In genomic region chr15:98928598-98929240, GRCm38 (mm10) we compare ENCODE assay signal across 9 mouse cellular contexts. TPM values are rescaled to one million over a fixed set of nuclear protein-coding genes. Genes with fewer than 3 reads are reported as not detected.
DNase-seq lines count a peak whose midpoint lies in the region; ATAC-seq and TF ChIP-seq lines count a peak whose summit lies in the region.
"Had no signal": no experiment of that assay in that cellular context is flagged by ENCODE, and none has a peak within 500 bp of the region (broad histone marks: within the 10 kb centered on the region; RNA-seq: fewer than 3 reads in every experiment).

No protein-coding gene starts in this region.

- ATAC-seq in frontal cortex, adult (ENCODE audit: low TSS enrichment): peak; percentile 80
- ATAC-seq in lung, postnatal 0 days: peak; percentile 83

- peaks cover 26% of the 10 kb centered on the region for H3K36me3 ChIP-seq in hindbrain, embryonic 10.5 days
- H3K36me3 ChIP-seq in lung, postnatal 0 days (ENCODE audit: insufficient read depth, low read length): no peaks in the 10 kb centered on the region

- no peak overlapping the region for H3K9ac ChIP-seq in lung, postnatal 0 days (replicated peaks; ENCODE audit: low read depth)

- H3K4me2 ChIP-seq in lung, postnatal 0 days (replicated peaks; ENCODE audit: low read depth, low read length): 0 out of 2 replicates have a peak overlapping the region, but pooled peaks have one; percentile 11

- H3K4me1 ChIP-seq in hindbrain, embryonic 10.5 days (replicated peaks): peaks cover 17% of the 10 kb centered on the region
- no peaks in the 10 kb centered on the region; the same call in 1 of the 2 replicates for H3K4me1 ChIP-seq in lung, postnatal 0 days (ENCODE audit: insufficient read depth, low read depth, low read length)

- H3K27me3 ChIP-seq in hindbrain, embryonic 10.5 days (ENCODE audit: insufficient read depth, poor library complexity, severe bottlenecking): no peaks in the 10 kb centered on the region
- H3K27me3 ChIP-seq in lung, postnatal 0 days (replicated peaks; ENCODE audit: insufficient read depth, low read length): no peaks in the 10 kb centered on the region

- H3K27ac ChIP-seq in hindbrain, embryonic 10.5 days: no peak overlapping the region
- H3K27ac ChIP-seq in lung, postnatal 0 days (ENCODE audit: low read length): no peak overlapping the region

- 19% methylated on average over 13 of the region's 13 CpGs for WGBS in hindbrain, embryonic 10.5 days
- 12% methylated on average over 13 of the region's 13 CpGs for WGBS in lung, postnatal 0 days

- TF ChIP-seq CTCF in lung, postnatal 0 days (IDR thresholded peaks at IDR 0.05): peak; percentile 85

- DNase-seq in R1 (ENCODE audit: low read depth, low spot score): peak; percentile 96
- DNase-seq in cerebellum, adult 9-10 months: peak; percentile 89
- peak; percentile 71 for DNase-seq in hindbrain, embryonic 10.5 days (ENCODE audit: low spot score)
- peak; percentile 60 to 67 for DNase-seq in layer of hippocampus, adult 8-10 months (ENCODE audit: low spot score in 2 of 2)
- peak; percentile 96 for DNase-seq in lung, postnatal 0 days (ENCODE audit: low spot score)
- peak; percentile 65 for DNase-seq in ovary, postnatal 36 days (ENCODE audit: low spot score)
- DNase-seq in spleen, postnatal 4 days (ENCODE audit: low spot score in 2 of 2): no peak

- no peaks in the 10 kb centered on the region for H3K9me3 ChIP-seq in hindbrain, embryonic 10.5 days
- H3K9me3 ChIP-seq in lung, postnatal 0 days (ENCODE audit: low read length): no peaks in the 10 kb centered on the region

- H3K4me3 ChIP-seq in hindbrain, embryonic 10.5 days: no peak overlapping the region
- H3K4me3 ChIP-seq in lung, postnatal 0 days (ENCODE audit: low read depth, low read length): no peak overlapping the region

- no peak for TF ChIP-seq EP300 in lung, postnatal 0 days (IDR thresholded peaks at IDR 0.05)

RNA-seq across cellular contexts. Expression of gene Tuba1b, which starts 5.6 kb away (rescaled TPM):
- 2,254 and 2,463 TPM in 2 replicates for polyA plus RNA-seq in hindbrain, embryonic 10.5 days (2016; fragmentation: Nextera tagmentation; extraction: Ambion mirVana)
- 100 to 1,000 TPM; 488 to 526 (median 515) TPM for total RNA-seq in layer of hippocampus, adult 8-10 months (2022)
- 415 and 427 TPM in 2 replicates for polyA plus RNA-seq in lung, postnatal 0 days (2015; fragmentation: Nextera tagmentation; extraction: Ambion mirVana)

RNA-seq across cellular contexts. Expression of gene Lmbr1l, which starts 10.7 kb away (rescaled TPM):
- polyA plus RNA-seq in hindbrain, embryonic 10.5 days (2016; fragmentation: Nextera tagmentation; extraction: Ambion mirVana): 22.3 and 25.5 TPM in 2 replicates
- 10 to 100 TPM; 17.9 to 21.8 (median 19.6) TPM for total RNA-seq in layer of hippocampus, adult 8-10 months (2022)
- 16.5 and 17.0 TPM in 2 replicates for polyA plus RNA-seq in lung, postnatal 0 days (2015; fragmentation: Nextera tagmentation; extraction: Ambion mirVana)

RNA-seq across cellular contexts. Expression of gene Gm49450, which starts 24.6 kb away (rescaled TPM):
- polyA plus RNA-seq in hindbrain, embryonic 10.5 days (2016; fragmentation: Nextera tagmentation; extraction: Ambion mirVana): not detected in 2 replicates
- not detected for total RNA-seq in layer of hippocampus, adult 8-10 months (2022)
- polyA plus RNA-seq in lung, postnatal 0 days (2015; fragmentation: Nextera tagmentation; extraction: Ambion mirVana): not detected in 2 replicates
- polyA plus RNA-seq: liver, embryonic 16.5 days had no signal

RNA-seq across cellular contexts. Expression of gene Tuba1a, which starts 24.8 kb away (rescaled TPM):
- polyA plus RNA-seq in hindbrain, embryonic 10.5 days (2016; fragmentation: Nextera tagmentation; extraction: Ambion mirVana): 4,838 and 8,764 TPM in 2 replicates
- total RNA-seq in layer of hippocampus, adult 8-10 months (2022): 100 to 1,000 TPM; 800 to 882 (median 860) TPM
- 881 and 945 TPM in 2 replicates for polyA plus RNA-seq in lung, postnatal 0 days (2015; fragmentation: Nextera tagmentation; extraction: Ambion mirVana)

RNA-seq across cellular contexts. Expression of gene Dhh, which starts 30.4 kb away (rescaled TPM):
- 0.42 and 0.46 TPM in 2 replicates for polyA plus RNA-seq in hindbrain, embryonic 10.5 days (2016; fragmentation: Nextera tagmentation; extraction: Ambion mirVana)
- under 1 TPM in 3 of 4 experiments, not detected in 1; 0.18 to 0.34 (median 0.23) TPM for total RNA-seq in layer of hippocampus, adult 8-10 months (2022)
- 5.1 and 6.6 TPM in 2 replicates for polyA plus RNA-seq in lung, postnatal 0 days (2015; fragmentation: Nextera tagmentation; extraction: Ambion mirVana)

Comparison
In these comparisons a context has a peak if more than half of its experiments do, and no peak if none do; other contexts are left out.
1. DNase-seq: peak in R1 (single experiment), cerebellum, adult 9-10 months (single experiment), hindbrain, embryonic 10.5 days (single experiment), layer of hippocampus, adult 8-10 months (2 of 2), lung, postnatal 0 days (single experiment) and ovary, postnatal 36 days (single experiment); none in spleen, postnatal 4 days (0 of 2).